Mouse (Mus musculus) olfactory bulb, adult 2 months (tissue): ENCODE measurements around the gene Dbp.

Source experiments
- CTCF ChIP-seq: fragments of 200-500 bp; IDR thresholded peaks from 2 replicates; pipeline ENCODE4 v1.5.1; 2012; ENCODE audit warnings: low read depth, mild to moderate bottlenecking, low read length, moderate library complexity; ENCODE audit not compliant: insufficient read depth
- POLR2A ChIP-seq: fragments of 200-500 bp; IDR thresholded peaks from 2 replicates; pipeline ENCODE4 v1.6.1; 2012; ENCODE audit warnings: mild to moderate bottlenecking, low read depth, low read length, moderate library complexity; ENCODE audit not compliant: insufficient read depth

GRCm38 (mm10) chr7:45700301-45701015 is 4.4 kb upstream of the Dbp start:
- TF ChIP-seq POLR2A = peak; percentile 39; the same call in 1 of the 2 replicates
- no peak for TF ChIP-seq CTCF
